13 mouse cellular contexts compared by ENCODE assay signal in genomic region chr16:38350361-38350855, GRCm38 (mm10). TPM values are rescaled to one million over a fixed set of nuclear protein-coding genes. Genes with fewer than 3 reads are reported as not detected.
DNase-seq lines count a peak whose midpoint lies in the region; ATAC-seq and TF ChIP-seq lines count a peak whose summit lies in the region.
"Had no signal": no experiment of that assay in that cellular context is flagged by ENCODE, and none has a peak within 500 bp of the region (broad histone marks: within the 10 kb centered on the region; RNA-seq: fewer than 3 reads in every experiment).

No protein-coding gene starts in this region.

- 12% methylated on average over 7 of the region's 7 CpGs for WGBS in heart, embryonic 13.5 days
- WGBS in liver, embryonic 12.5 days (ENCODE audit: insufficient replicate concordance): 24% methylated on average over 7 of the region's 7 CpGs
- 91% methylated on average over 7 of the region's 7 CpGs for WGBS in forebrain, postnatal 0 days

- peaks cover 37% of the 10 kb centered on the region for H3K79me2 ChIP-seq in MEL (ENCODE audit: control insufficient read depth, insufficient read depth, low read length, poor library complexity)

- H3K9ac ChIP-seq in MEL (ENCODE audit: control insufficient read depth, low read depth, low read length, poor library complexity, severe bottlenecking): peak overlapping the region; percentile 41
- H3K9ac ChIP-seq in heart, embryonic 13.5 days: peak overlapping the region; percentile 67; the same call in 1 of the 2 replicates
- peak overlapping the region; percentile 61; the same call in 1 of the 2 replicates for H3K9ac ChIP-seq in liver, embryonic 12.5 days
- no peak overlapping the region for H3K9ac ChIP-seq in forebrain, postnatal 0 days

- H3K4me1 ChIP-seq in MEL (ENCODE audit: control insufficient read depth in 1 of 2, insufficient read depth in 2 of 2, low read length in 2 of 2): peaks cover 27 to 31% of the 10 kb centered on the region in 2 experiments
- H3K4me1 ChIP-seq in heart, embryonic 13.5 days: peaks cover 77% of the 10 kb centered on the region
- peaks cover 73% of the 10 kb centered on the region for H3K4me1 ChIP-seq in liver, embryonic 12.5 days
- H3K4me1 ChIP-seq in forebrain, postnatal 0 days (ENCODE audit: insufficient read depth): 0 out of 2 replicates have a peak, but pooled peaks cover 8% of the 10 kb centered on the region

- H3K36me3 ChIP-seq in MEL (ENCODE audit: control insufficient read depth in 1 of 2, insufficient read depth in 2 of 2, low read length in 2 of 2): peaks cover 14 to 58% of the 10 kb centered on the region in 2 experiments
- H3K36me3 ChIP-seq in heart, embryonic 13.5 days: peaks cover 44% of the 10 kb centered on the region
- H3K36me3 ChIP-seq in liver, embryonic 12.5 days: peaks cover 60% of the 10 kb centered on the region
- H3K36me3 ChIP-seq in forebrain, postnatal 0 days (ENCODE audit: insufficient read depth): peaks cover 13% of the 10 kb centered on the region

- no peaks in the 10 kb centered on the region for H3K27me3 ChIP-seq in MEL (ENCODE audit: control insufficient read depth in 1 of 2, insufficient read depth in 2 of 2, low read length in 2 of 2)
- no peaks in the 10 kb centered on the region for H3K27me3 ChIP-seq in heart, embryonic 13.5 days (replicated peaks)
- H3K27me3 ChIP-seq in liver, embryonic 12.5 days (replicated peaks): no peaks in the 10 kb centered on the region
- no peaks in the 10 kb centered on the region for H3K27me3 ChIP-seq in forebrain, postnatal 0 days (ENCODE audit: insufficient read depth, low read length)

- ATAC-seq in heart, embryonic 13.5 days (ENCODE audit: extremely low read depth, insufficient number of reproducible peaks, low FRiP score, low TSS enrichment): peak; percentile 61; the same call in 1 of the 2 replicates
- ATAC-seq in liver, embryonic 12.5 days: peak; percentile 76
- ATAC-seq in forebrain, postnatal 0 days: no peak

- TF ChIP-seq CTCF in MEL (IDR thresholded peaks at IDR 0.05 in 2 of 3, conservative IDR thresholded peaks at IDR 0.05 in 1 of 3; ENCODE audit: control insufficient read depth in 1 of 3, insufficient read depth in 1 of 3, low read depth in 2 of 3, low read length in 3 of 3, poor library complexity in 1 of 3, severe bottlenecking in 1 of 3): no peak
- no peak for TF ChIP-seq CTCF in forebrain, postnatal 0 days (IDR thresholded peaks at IDR 0.05; ENCODE audit: low read depth)

- H3K4me2 ChIP-seq in heart, embryonic 13.5 days: peak overlapping the region; percentile 44
- peak overlapping the region; percentile 80 for H3K4me2 ChIP-seq in liver, embryonic 12.5 days
- H3K4me2 ChIP-seq in forebrain, postnatal 0 days (ENCODE audit: low read depth): no peak overlapping the region

- DNase-seq in MEL (ENCODE audit: low read depth, low spot score): peak; percentile 43
- peak; percentile 78 for DNase-seq in lung, postnatal 36 days
- no peak for DNase-seq in forebrain, postnatal 0 days
- DNase-seq in cerebellum, adult 8-10 months: no peak
- no peak for DNase-seq in left cerebral cortex, adult 8-10 months (ENCODE audit: low spot score in 2 of 2)
- DNase-seq in kidney, adult 11 months: no peak
- DNase-seq: midbrain, embryonic 14.5 days had no signal

- no peaks in the 10 kb centered on the region for H3K9me3 ChIP-seq in MEL (replicated peaks; ENCODE audit: insufficient read depth, low read length)
- no peaks in the 10 kb centered on the region for H3K9me3 ChIP-seq in heart, embryonic 13.5 days
- no peaks in the 10 kb centered on the region for H3K9me3 ChIP-seq in liver, embryonic 12.5 days (replicated peaks)
- no peaks in the 10 kb centered on the region for H3K9me3 ChIP-seq in forebrain, postnatal 0 days (ENCODE audit: low read length)

- H3K4me3 ChIP-seq in MEL (ENCODE audit: control insufficient read depth in 1 of 2, insufficient read depth in 1 of 2, low read depth in 2 of 2, low read length in 2 of 2): no peak overlapping the region
- peak overlapping the region; percentile 13; the same call in 1 of the 2 replicates for H3K4me3 ChIP-seq in heart, embryonic 13.5 days
- peak overlapping the region; percentile 32; the same call in 1 of the 2 replicates for H3K4me3 ChIP-seq in liver, embryonic 12.5 days
- no peak overlapping the region for H3K4me3 ChIP-seq in forebrain, postnatal 0 days (ENCODE audit: low read depth, low read length)

- TF ChIP-seq RAD21 in MEL (IDR thresholded peaks at IDR 0.05; ENCODE audit: low read depth, low read length): no peak

- H3K27ac ChIP-seq in MEL (ENCODE audit: control insufficient read depth, low read depth, low read length): peak overlapping the region; percentile 47
- peak overlapping the region; percentile 89 for H3K27ac ChIP-seq in heart, embryonic 13.5 days (replicated peaks)
- peak overlapping the region; percentile 90 for H3K27ac ChIP-seq in liver, embryonic 12.5 days
- no peak overlapping the region for H3K27ac ChIP-seq in forebrain, postnatal 0 days (ENCODE audit: low read depth, low read length)

- no peak for TF ChIP-seq POLR2A in MEL (IDR thresholded peaks at IDR 0.05; ENCODE audit: control insufficient read depth in 1 of 2, insufficient read depth in 1 of 2, low read depth in 1 of 2, low read length in 2 of 2, poor library complexity in 1 of 2)

- TF ChIP-seq EP300 in MEL (IDR thresholded peaks at IDR 0.05; ENCODE audit: low read depth in 1 of 2, low read length in 2 of 2): peak; percentile 53 to 75; a peak in 3 of 4 replicates

TF ChIP-seq in MEL, 35 proteins besides CTCF, POLR2A, EP300 and RAD21 (continues in another document):
- TF ChIP-seq ZNF384 (IDR thresholded peaks at IDR 0.05; ENCODE audit: low read depth, low read length) (no peak), GATA1 (IDR thresholded peaks at IDR 0.05; ENCODE audit: low read depth, low read length) (peak; percentile 88), BHLHE40 (IDR thresholded peaks at IDR 0.05; ENCODE audit: borderline replicate concordance, low read depth, low read length) (peak; percentile 64), ZMIZ1 (IDR thresholded peaks at IDR 0.05; ENCODE audit: low read depth, low read length) (no peak), TBP (IDR thresholded peaks at IDR 0.05; ENCODE audit: low read depth, low read length) (no peak), TAL1 (IDR thresholded peaks at IDR 0.05; ENCODE audit: low read length) (peak; percentile 32), SIN3A (IDR thresholded peaks at IDR 0.05; ENCODE audit: low read length) (peak; percentile 71)

RNA-seq across cellular contexts. Expression of gene Gm21987, which starts 3.6 kb away (rescaled TPM):
- total RNA-seq in MEL (2012; rRNA removed): not detected in 2 replicates
- not detected for polyA plus RNA-seq in MEL (2012; ENCODE audit: insufficient read depth in 1 of 2, insufficient read length in 2 of 2, low read depth in 1 of 2, low replicate concordance in 2 of 2, missing spikeins in 1 of 2)
- 5.1 and 5.7 TPM in 2 replicates for polyA plus RNA-seq in heart, embryonic 13.5 days (2015; fragmentation: Nextera tagmentation; extraction: Ambion mirVana)
- not detected in 2 replicates for polyA plus RNA-seq in liver, embryonic 12.5 days (2016; fragmentation: Nextera tagmentation; extraction: Ambion mirVana)
- total RNA-seq in forebrain, postnatal 0 days (2014; rRNA removed): not detected in 2 replicates
- not detected in 2 replicates for polyA plus RNA-seq in forebrain, postnatal 0 days (2015; fragmentation: Nextera tagmentation; extraction: Ambion mirVana)
- not detected for total RNA-seq in left cerebral cortex, adult 8-10 months (2022)
- total RNA-seq: left cerebral cortex, postnatal 36 days had no signal
- polyA plus RNA-seq: C2C12; gonadal fat pad, adult 2 months; kidney, embryonic 14.5 days; midbrain, embryonic 14.5 days had no signal

RNA-seq across cellular contexts. Expression of gene Cox17, which starts 3.6 kb away (rescaled TPM):
- total RNA-seq in MEL (2012; rRNA removed): 293 and 295 TPM in 2 replicates
- 100 to 1,000 TPM in 1 of 2 experiments, not detected in 1; 269 TPM for polyA plus RNA-seq in MEL (2012; ENCODE audit: insufficient read depth in 1 of 2, insufficient read length in 2 of 2, low read depth in 1 of 2, low replicate concordance in 2 of 2, missing spikeins in 1 of 2)
- 237 and 277 TPM in 2 replicates for polyA plus RNA-seq in heart, embryonic 13.5 days (2015; fragmentation: Nextera tagmentation; extraction: Ambion mirVana)
- 404 and 417 TPM in 2 replicates for polyA plus RNA-seq in liver, embryonic 12.5 days (2016; fragmentation: Nextera tagmentation; extraction: Ambion mirVana)
- 12.9 and 51.7 TPM in 2 replicates for total RNA-seq in forebrain, postnatal 0 days (2014; rRNA removed)
- 80.3 and 102 TPM in 2 replicates for polyA plus RNA-seq in forebrain, postnatal 0 days (2015; fragmentation: Nextera tagmentation; extraction: Ambion mirVana)
- total RNA-seq in left cerebral cortex, adult 8-10 months (2022): 100 to 1,000 TPM; 100 to 149 (median 127) TPM

RNA-seq across cellular contexts. Expression of gene Maats1, which starts 8.5 kb away (rescaled TPM):
- 0.10 TPM in 1 of 2 replicates, not detected in the other for total RNA-seq in MEL (2012; rRNA removed)
- under 1 TPM in 1 of 2 experiments, not detected in 1; 0.03 TPM for polyA plus RNA-seq in MEL (2012; ENCODE audit: insufficient read depth in 1 of 2, insufficient read length in 2 of 2, low read depth in 1 of 2, low replicate concordance in 2 of 2, missing spikeins in 1 of 2)
- 0.16 TPM in 1 of 2 replicates, not detected in the other for polyA plus RNA-seq in heart, embryonic 13.5 days (2015; fragmentation: Nextera tagmentation; extraction: Ambion mirVana)
- polyA plus RNA-seq in liver, embryonic 12.5 days (2016; fragmentation: Nextera tagmentation; extraction: Ambion mirVana): 0.05 TPM in 1 of 2 replicates, not detected in the other
- 1.2 and 2.6 TPM in 2 replicates for total RNA-seq in forebrain, postnatal 0 days (2014; rRNA removed)
- polyA plus RNA-seq in forebrain, postnatal 0 days (2015; fragmentation: Nextera tagmentation; extraction: Ambion mirVana): 0.91 and 1.5 TPM in 2 replicates
- total RNA-seq in left cerebral cortex, adult 8-10 months (2022): 1 to 10 TPM; 1.1 to 1.6 (median 1.4) TPM
- polyA plus RNA-seq: kidney, embryonic 14.5 days had no signal

RNA-seq across cellular contexts. Expression of gene Popdc2, which starts 11.6 kb away (rescaled TPM):
- total RNA-seq in MEL (2012; rRNA removed): 15.2 and 17.5 TPM in 2 replicates
- 10 to 100 TPM in 1 of 2 experiments, not detected in 1; 45.4 TPM for polyA plus RNA-seq in MEL (2012; ENCODE audit: insufficient read depth in 1 of 2, insufficient read length in 2 of 2, low read depth in 1 of 2, low replicate concordance in 2 of 2, missing spikeins in 1 of 2)
- polyA plus RNA-seq in heart, embryonic 13.5 days (2015; fragmentation: Nextera tagmentation; extraction: Ambion mirVana): 298 and 317 TPM in 2 replicates
- polyA plus RNA-seq in liver, embryonic 12.5 days (2016; fragmentation: Nextera tagmentation; extraction: Ambion mirVana): 20.3 and 24.8 TPM in 2 replicates
- total RNA-seq in forebrain, postnatal 0 days (2014; rRNA removed): 0.14 and 0.38 TPM in 2 replicates
- polyA plus RNA-seq in forebrain, postnatal 0 days (2015; fragmentation: Nextera tagmentation; extraction: Ambion mirVana): 0.39 TPM in 2 replicates
- total RNA-seq in left cerebral cortex, adult 8-10 months (2022): under 1 TPM; 0.35 to 0.89 (median 0.52) TPM

RNA-seq across cellular contexts. Expression of gene Nr1i2, which starts 55.8 kb away (rescaled TPM):
- total RNA-seq in MEL (2012; rRNA removed): not detected in 2 replicates
- polyA plus RNA-seq in MEL (2012; ENCODE audit: insufficient read depth in 1 of 2, insufficient read length in 2 of 2, low read depth in 1 of 2, low replicate concordance in 2 of 2, missing spikeins in 1 of 2): not detected
- polyA plus RNA-seq in heart, embryonic 13.5 days (2015; fragmentation: Nextera tagmentation; extraction: Ambion mirVana): 0.13 TPM in 1 of 2 replicates, not detected in the other
- 1.4 and 1.8 TPM in 2 replicates for polyA plus RNA-seq in liver, embryonic 12.5 days (2016; fragmentation: Nextera tagmentation; extraction: Ambion mirVana)
- not detected in 2 replicates for total RNA-seq in forebrain, postnatal 0 days (2014; rRNA removed)
- polyA plus RNA-seq in forebrain, postnatal 0 days (2015; fragmentation: Nextera tagmentation; extraction: Ambion mirVana): not detected in 2 replicates
- under 1 TPM in 1 of 4 experiments, not detected in 3; 0.13 TPM for total RNA-seq in left cerebral cortex, adult 8-10 months (2022)
- total RNA-seq: left cerebral cortex, postnatal 36 days had no signal
- polyA plus RNA-seq: C2C12; midbrain, embryonic 14.5 days had no signal

Comparison
In these comparisons a context has a peak if more than half of its experiments do, and no peak if none do; other contexts are left out.
1. DNase-seq: peak in MEL (single experiment) and lung, postnatal 36 days (single experiment); none in forebrain, postnatal 0 days (single experiment), cerebellum, adult 8-10 months (single experiment), left cerebral cortex, adult 8-10 months (0 of 2) and kidney, adult 11 months (single experiment).
2. H3K4me3 ChIP-seq: peak in heart, embryonic 13.5 days (single experiment) and liver, embryonic 12.5 days (single experiment); none in MEL (0 of 2) and forebrain, postnatal 0 days (single experiment).